Mouse (Mus musculus) G1E (cell line): ENCODE results near the gene Ankle1.

Experiments used
- CTCF ChIP-seq: IDR thresholded peaks from 2 replicates; pipeline ENCODE4 v1.5.1; 2012; ENCODE audit warnings: low read depth, low read length, inconsistent platforms, mixed read lengths
- GATA1 ChIP-seq: IDR thresholded peaks from 2 replicates; pipeline ENCODE4 v1.6.1; 2012; ENCODE audit warnings: borderline replicate concordance, low read length, inconsistent platforms, mixed read lengths
- GATA2 ChIP-seq: IDR thresholded peaks from 2 replicates; pipeline ENCODE4 v1.6.1; 2012; ENCODE audit warnings: low read depth, low read length, inconsistent platforms, borderline replicate concordance

DNA sequence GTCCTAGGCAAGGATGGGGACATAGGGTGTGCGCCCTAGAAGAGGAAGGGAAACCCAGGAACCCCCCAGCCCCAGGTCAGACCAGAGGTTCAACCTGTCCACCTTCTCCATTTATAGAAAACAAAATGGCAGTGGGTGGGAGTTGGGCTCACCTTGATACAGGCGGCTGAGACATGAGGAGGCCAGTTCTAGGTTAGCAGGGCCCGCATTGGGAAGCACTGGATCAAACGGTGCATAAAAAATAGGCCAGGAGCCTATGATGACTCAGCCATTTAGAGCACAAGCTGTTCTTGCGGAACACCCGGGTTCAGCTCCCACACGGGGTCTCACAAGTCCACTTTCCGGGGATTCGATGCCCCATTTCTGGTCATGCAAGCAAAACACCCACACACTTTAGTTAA is 859 bp upstream of the Ankle1 start:
- no peak for TF ChIP-seq CTCF
- TF ChIP-seq GATA1: no peak
- TF ChIP-seq GATA2: no peak
